Mouse (Mus musculus) neural tube, embryonic 10.5 days (tissue): ENCODE results near the gene Zfp933.
"Not testable (repeated sequence)": the region's sequence is repeated elsewhere in the genome, so short reads cannot be mapped to it uniquely, and the experiment has no call there.

Experiments used
- DNase-seq: peaks from one replicate; pipeline ENCODE4 v3.0.0-alpha.2; 2017; ENCODE audit warnings: low spot score; ENCODE audit errors: extremely low spot score

Zfp933 gene

GRCm38 (mm10) chr4:147862051-147862450, 13.9 kb upstream of the Zfp933 start:
- no peak for DNase-seq

GRCm38 (mm10) chr4:147850776-147851175, 2.6 kb upstream of the Zfp933 start:
- no peak for DNase-seq

- DNase-seq, result no peak
These were observed 422 bp upstream of the Zfp933 start for GRCm38 (mm10) chr4:147848584-147848991.

GRCm38 (mm10) chr4:147842871-147843270, 5.3 kb downstream of the Zfp933 start:
- DNase-seq, result no peak

- DNase-seq, result not testable (repeated sequence)
These were observed 8.9 kb downstream of the Zfp933 start for GRCm38 (mm10) chr4:147839282-147839681.

GRCm38 (mm10) chr4:147824389-147824788, 23.8 kb downstream of the Zfp933 start:
- no peak for DNase-seq

GRCm38 (mm10) chr4:147821414-147821813, 26.8 kb downstream of the Zfp933 start:
- DNase-seq, result not testable (repeated sequence)

GRCm38 (mm10) chr4:147819659-147820058, 28.5 kb downstream of the Zfp933 start:
- not testable (repeated sequence) for DNase-seq

GRCm38 (mm10) chr4:147814592-147815167, 33.5 kb downstream of the Zfp933 start:
- no peak for DNase-seq

- no peak for DNase-seq
These were observed 34.9 kb downstream of the Zfp933 start for GRCm38 (mm10) chr4:147813249-147813765.

GRCm38 (mm10) chr4:147809966-147810304, 38.2 kb downstream of the Zfp933 start:
- not testable (repeated sequence) for DNase-seq

- DNase-seq, result peak; percentile 64
These were observed 38.7 kb downstream of the Zfp933 start, which contains the start of gene Zfp984 for GRCm38 (mm10) chr4:147809292-147809965. TSS of gene Zfp984 (minus strand) at chr4:147809788.

GRCm38 (mm10) chr4:147808483-147808882, 39.7 kb downstream of the Zfp933 start:
- not testable (repeated sequence) for DNase-seq

- DNase-seq, result not testable (repeated sequence)
These were observed 52.9 kb downstream of the Zfp933 start for GRCm38 (mm10) chr4:147795308-147795707.

- not testable (repeated sequence) for DNase-seq
These were observed 54.0 kb downstream of the Zfp933 start for GRCm38 (mm10) chr4:147794026-147794665.

GRCm38 (mm10) chr4:147793390-147793916, 54.7 kb downstream of the Zfp933 start:
- not testable (repeated sequence) for DNase-seq

GRCm38 (mm10) chr4:147791729-147792128, 56.4 kb downstream of the Zfp933 start:
- DNase-seq, result not testable (repeated sequence)
